Mouse (Mus musculus) hindbrain, postnatal 0 days (tissue): Measurements from ENCODE around the gene Stra6. TPM values are rescaled to one million over a fixed set of nuclear protein-coding genes. Genes with fewer than 3 reads are reported as not detected.

Experiments
- ATAC-seq: fragments of 200-750 bp; cut with Nextera tagmentation; 2 replicates; pipeline ENCODE4 v1.8.0; 2017; ENCODE audit warnings: mild to moderate bottlenecking, moderate TSS enrichment, moderate library complexity
- DNase-seq: peaks from one replicate; pipeline ENCODE4 v3.0.0-alpha.2; 2015; ENCODE audit warnings: low spot score
- H3K27ac ChIP-seq: fragments of 300-500 bp; sonication (generic); 2 replicates; pipeline ENCODE4 v1.5.1; 2014; ENCODE audit warnings: mild to moderate bottlenecking
- H3K27me3 ChIP-seq: fragments of 300-500 bp; sonication (generic); 2 replicates; pipeline ENCODE4 v1.6.1; 2014; ENCODE audit warnings: low read length, mixed read lengths; ENCODE audit not compliant: insufficient read depth
- H3K36me3 ChIP-seq: fragments of 300-500 bp; sonication (generic); 2 replicates; pipeline ENCODE4 v1.6.1; 2014; ENCODE audit warnings: low read length, mixed read lengths; ENCODE audit not compliant: insufficient read depth
- H3K4me1 ChIP-seq: fragments of 300-500 bp; sonication (generic); 2 replicates; pipeline ENCODE4 v1.6.1; 2014; ENCODE audit warnings: antibody characterized with exemption, low read length, mixed read lengths; ENCODE audit not compliant: insufficient read depth
- H3K4me2 ChIP-seq: fragments of 300-500 bp; sonication (generic); 2 replicates; pipeline ENCODE4 v1.6.1; 2014; ENCODE audit warnings: low read depth, mild to moderate bottlenecking, low read length, moderate library complexity, mixed read lengths
- H3K4me3 ChIP-seq: fragments of 300-500 bp; sonication (generic); 2 replicates; pipeline ENCODE4 v1.5.1; 2014; ENCODE audit warnings: low read length
- H3K9ac ChIP-seq: fragments of 300-500 bp; sonication (generic); replicated peaks from 2 replicates; pipeline ENCODE4 v1.6.1; 2014; ENCODE audit warnings: mild to moderate bottlenecking, low read length, moderate library complexity, mixed read lengths
- H3K9me3 ChIP-seq: fragments of 300-500 bp; sonication (generic); 2 replicates; pipeline ENCODE4 v1.6.1; 2016; ENCODE audit warnings: low read length, mixed read lengths
- CTCF ChIP-seq: IDR thresholded peaks from 2 replicates; pipeline ENCODE4 v1.5.1; 2016; ENCODE audit warnings: antibody characterized with exemption, control low read depth, low read depth
- WGBS: fragments of 180-500 bp; shearing (Covaris S2); extraction: QIAGEN DNeasy Blood & Tissue Kit; methylation state at CpG from one replicate; pipeline ENCODE4 v1.1.7; 2014; 5-methylcytosine and 5-hydroxymethylcytosine counted together
- polyA plus RNA-seq: library from polyadenylated mRNA; unstranded; fragments of >200 nt; fragmentation: Nextera tagmentation; extraction: Ambion mirVana; gene quantifications from 2 replicates; pipeline ENCODE4 v1.2.1, GENCODE M21; 2015
- total RNA-seq: library from RNA; depleted of rRNA; stranded (reverse); fragments of >200 nt; gene quantifications from 2 replicates; pipeline ENCODE4 v1.2.3, GENCODE M21; 2014

The Stra6 gene
- total and polyA plus RNA-seq, 2 experiments from 2014 or later = 7.5 to 19.2 TPM

GRCm38 (mm10) chr9:58040977-58041376, 22.6 kb upstream of the Stra6 start:
- WGBS = 29% methylated on average over 4 of the region's 4 CpGs
- TF ChIP-seq CTCF = no peak
- Histone ChIP-seq H3K36me3 (no peaks in the 10 kb centered on the region), H3K27ac (no peak overlapping the region), H3K4me2 (no peak overlapping the region), H3K9ac (no peak overlapping the region), H3K4me1 (peaks cover 14% of the 10 kb centered on the region; the same call in 1 of the 2 replicates), H3K4me3 (no peak overlapping the region), H3K27me3 (no peaks in the 10 kb centered on the region), H3K9me3 (no peaks in the 10 kb centered on the region)
- DNase-seq = no peak
- no peak for ATAC-seq

GRCm38 (mm10) chr9:58042391-58042790, 21.2 kb upstream of the Stra6 start:
- peaks cover 14% of the 10 kb centered on the region; the same call in 1 of the 2 replicates for H3K4me1 ChIP-seq

GRCm38 (mm10) chr9:58043496-58044017, 20.0 kb upstream of the Stra6 start:
- Histone ChIP-seq H3K9ac (no peak overlapping the region), H3K9me3 (no peaks in the 10 kb centered on the region), H3K4me2 (no peak overlapping the region), H3K36me3 (no peaks in the 10 kb centered on the region), H3K4me1 (peaks cover 22% of the 10 kb centered on the region), H3K27ac (no peak overlapping the region), H3K27me3 (no peaks in the 10 kb centered on the region), H3K4me3 (no peak overlapping the region)
- 48% methylated on average over 10 of the region's 10 CpGs for WGBS
- no peak for DNase-seq
- ATAC-seq = no peak
- TF ChIP-seq CTCF = no peak

More at GRCm38 (mm10) chr9:58042391-58042790, 21.2 kb upstream of the Stra6 start:
- H3K9ac ChIP-seq = no peak overlapping the region
- no peak overlapping the region for H3K4me2 ChIP-seq
- no peak overlapping the region for H3K27ac ChIP-seq
- no peak for DNase-seq
- TF ChIP-seq CTCF = no peak
- H3K4me3 ChIP-seq = no peak overlapping the region
- no peaks in the 10 kb centered on the region for H3K9me3 ChIP-seq
- ATAC-seq = no peak
- H3K27me3 ChIP-seq = no peaks in the 10 kb centered on the region
- no peaks in the 10 kb centered on the region for H3K36me3 ChIP-seq
- whole genome bisulfite sequencing = 41% methylated on average over 10 of the region's 10 CpGs

GRCm38 (mm10) chr9:58044828-58045227, 18.8 kb upstream of the Stra6 start:
- peaks cover 25% of the 10 kb centered on the region for H3K4me1 ChIP-seq
- no peak for TF ChIP-seq CTCF
- peak; percentile 38; the same call in 1 of the 2 replicates for ATAC-seq
- H3K9me3 ChIP-seq = no peaks in the 10 kb centered on the region
- DNase-seq = peak; percentile 61
- no peak overlapping the region for H3K4me2 ChIP-seq
- H3K36me3 ChIP-seq = no peaks in the 10 kb centered on the region
- H3K4me3 ChIP-seq = no peak overlapping the region
- no peaks in the 10 kb centered on the region for H3K27me3 ChIP-seq
- H3K27ac ChIP-seq = no peak overlapping the region
- 31% methylated on average over 10 of the region's 10 CpGs for WGBS
- H3K9ac ChIP-seq = no peak overlapping the region

- WGBS = 33% methylated on average over 4 of the region's 4 CpGs
- ATAC-seq = no peak
- no peak for TF ChIP-seq CTCF
- peaks cover 25% of the 10 kb centered on the region for H3K4me1 ChIP-seq
- H3K4me2 ChIP-seq = no peak overlapping the region
- 0 out of 2 replicates have a peak overlapping the region, but pooled peaks have one; percentile 1 for H3K27ac ChIP-seq
- DNase-seq = no peak
- no peaks in the 10 kb centered on the region for H3K27me3 ChIP-seq
- H3K36me3 ChIP-seq = no peaks in the 10 kb centered on the region
- H3K9ac ChIP-seq = no peak overlapping the region
- H3K9me3 ChIP-seq = no peaks in the 10 kb centered on the region
- no peak overlapping the region for H3K4me3 ChIP-seq
Observed at GRCm38 (mm10) chr9:58045646-58046045, 17.9 kb upstream of the Stra6 start.

GRCm38 (mm10) chr9:58047061-58047460, 16.5 kb upstream of the Stra6 start:
- no peaks in the 10 kb centered on the region for H3K27me3 ChIP-seq
- peaks cover 18% of the 10 kb centered on the region for H3K4me1 ChIP-seq

GRCm38 (mm10) chr9:58048621-58049020, 15.0 kb upstream of the Stra6 start:
- Histone ChIP-seq H3K4me3 (no peak overlapping the region), H3K4me2 (no peak overlapping the region), H3K27me3 (no peaks in the 10 kb centered on the region), H3K4me1 (peaks cover 23% of the 10 kb centered on the region), H3K36me3 (no peaks in the 10 kb centered on the region), H3K9ac (no peak overlapping the region), H3K9me3 (no peaks in the 10 kb centered on the region), H3K27ac (peak overlapping the region; percentile 66)
- ATAC-seq (peak; percentile 33; the same call in 1 of the 2 replicates), DNase-seq (peak; percentile 68)
- no peak for TF ChIP-seq CTCF
- WGBS = 8% methylated on average over 6 of the region's 6 CpGs

More at GRCm38 (mm10) chr9:58047061-58047460, 16.5 kb upstream of the Stra6 start:
- Histone ChIP-seq H3K27ac (no peak overlapping the region), H3K9me3 (no peaks in the 10 kb centered on the region), H3K4me3 (no peak overlapping the region), H3K9ac (no peak overlapping the region), H3K36me3 (no peaks in the 10 kb centered on the region), H3K4me2 (no peak overlapping the region)
- DNase-seq (no peak), ATAC-seq (no peak)
- no peak for TF ChIP-seq CTCF
- WGBS = 86% methylated on average over 10 of the region's 10 CpGs
